Mouse (Mus musculus): ENCODE results near the gene Dag1.

GRCm38 (mm10) chr9:108178391-108178790 lies 85.4 kb downstream of the Dag1 start:
- TF ChIP-seq CTCF (conservative IDR thresholded peaks at IDR 0.05; ENCODE audit: insufficient read depth, insufficient read length, low read depth, low read length) (no peak), POLR2A (IDR thresholded peaks at IDR 0.05; ENCODE audit: low read depth, low read length) (no peak)
